Mouse (Mus musculus) forebrain, postnatal 0 days (tissue): ENCODE measurements at regions not wholly inside any gene's neighbourhood (a gene's known extent, or its start where the extent isn't known, plus 50 kb on each side); places are given as distances from the start of the nearest gene placed in this dataset.
A peak's percentile ranks its signal among the peaks of the same experiment; 100 is the strongest.

ENCODE experiments used
- ATAC-seq: fragments of 200-750 bp; cut with Nextera tagmentation; 2 replicates; pipeline ENCODE4 v1.8.0; 2017; ENCODE audit warnings: mild to moderate bottlenecking, moderate library complexity
- DNase-seq: peaks from one replicate; pipeline ENCODE4 v3.0.0-alpha.2; 2015
- H3K27ac ChIP-seq: fragments of 300-500 bp; sonication (generic); 2 replicates; pipeline ENCODE4 v1.5.1; 2014; ENCODE audit warnings: low read depth, mild to moderate bottlenecking, antibody characterized with exemption, low read length, moderate library complexity, mixed read lengths
- H3K27me3 ChIP-seq: fragments of 300-500 bp; sonication (generic); 2 replicates; pipeline ENCODE4 v1.6.1; 2014; ENCODE audit warnings: mild to moderate bottlenecking, low read length, mixed read lengths; ENCODE audit not compliant: insufficient read depth
- H3K36me3 ChIP-seq: fragments of 300-500 bp; sonication (generic); 2 replicates; pipeline ENCODE4 v1.6.1; 2014; ENCODE audit warnings: mild to moderate bottlenecking, moderate library complexity; ENCODE audit not compliant: insufficient read depth
- H3K4me1 ChIP-seq: fragments of 300-500 bp; sonication (generic); 2 replicates; pipeline ENCODE4 v1.6.1; 2014; ENCODE audit warnings: antibody characterized with exemption; ENCODE audit not compliant: insufficient read depth
- H3K4me2 ChIP-seq: fragments of 300-500 bp; sonication (generic); 2 replicates; pipeline ENCODE4 v1.6.1; 2014; ENCODE audit warnings: low read depth, mild to moderate bottlenecking, moderate library complexity
- H3K4me3 ChIP-seq: fragments of 300-500 bp; sonication (generic); 2 replicates; pipeline ENCODE4 v1.5.1; 2014; ENCODE audit warnings: low read depth, low read length, mixed read lengths
- H3K9ac ChIP-seq: fragments of 300-500 bp; sonication (generic); 2 replicates; pipeline ENCODE4 v1.6.1; 2014; ENCODE audit warnings: mild to moderate bottlenecking
- H3K9me3 ChIP-seq: fragments of 300-500 bp; sonication (generic); 2 replicates; pipeline ENCODE4 v1.6.1; 2016; ENCODE audit warnings: low read length
- CTCF ChIP-seq: sonication (generic); IDR thresholded peaks from 2 replicates; pipeline ENCODE4 v1.5.1; 2016; ENCODE audit warnings: antibody characterized with exemption, control low read depth, low read depth
- WGBS: fragments of 180-500 bp; shearing (Covaris S2); extraction: QIAGEN DNeasy Blood & Tissue Kit; methylation state at CpG from one replicate; pipeline ENCODE4 v1.1.7; 2014; 5-methylcytosine and 5-hydroxymethylcytosine counted together

GRCm38 (mm10) chr2:50627501-50627900 is 330.9 kb upstream of the Mmadhc start:
- H3K4me2 ChIP-seq, result no peak overlapping the region
- no peaks in the 10 kb centered on the region for H3K9me3 ChIP-seq
- no peak overlapping the region for H3K27ac ChIP-seq
- H3K9ac ChIP-seq, result no peak overlapping the region
- H3K4me1 ChIP-seq, result no peaks in the 10 kb centered on the region
- no peaks in the 10 kb centered on the region for H3K27me3 ChIP-seq
- no peak for DNase-seq
- no peaks in the 10 kb centered on the region for H3K36me3 ChIP-seq
- 90% methylated on average over 2 of the region's 2 CpGs for WGBS
- ATAC-seq, result no peak
- no peak for TF ChIP-seq CTCF
- H3K4me3 ChIP-seq, result no peak overlapping the region

DNA sequence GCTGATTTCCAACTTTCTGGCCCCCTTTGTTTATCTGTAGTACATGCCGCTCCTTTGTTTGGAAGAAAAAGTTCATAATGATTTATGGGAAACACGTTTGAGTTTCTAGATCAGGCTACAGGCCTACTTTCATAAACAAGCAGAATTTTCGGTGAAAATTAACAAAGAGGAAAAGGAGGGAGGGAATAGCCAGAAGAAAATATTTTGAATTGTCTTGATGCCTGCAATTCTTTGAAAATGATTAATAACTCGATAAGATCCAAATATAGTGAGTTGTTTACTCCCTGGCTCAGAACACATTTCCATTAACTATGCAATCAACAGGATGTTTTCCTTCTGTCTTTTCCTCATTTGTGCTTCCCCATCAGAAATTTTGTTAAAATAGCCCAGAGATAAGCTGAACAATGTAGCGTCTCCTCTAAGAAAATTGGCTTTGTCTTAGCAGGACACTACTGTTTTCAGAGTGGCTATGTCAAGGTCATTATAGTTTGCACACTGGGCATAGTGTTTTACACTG is 328.7 kb upstream of the Mmadhc start:
- Histone ChIP-seq H3K9ac (no peak overlapping the region), H3K27me3 (no peaks in the 10 kb centered on the region), H3K27ac (no peak overlapping the region), H3K4me2 (no peak overlapping the region), H3K4me3 (no peak overlapping the region), H3K36me3 (no peaks in the 10 kb centered on the region), H3K4me1 (no peaks in the 10 kb centered on the region), H3K9me3 (no peaks in the 10 kb centered on the region)
- no peak for ATAC-seq
- 87% methylated on average over 5 of the region's 5 CpGs for WGBS
- DNase-seq, result no peak
- TF ChIP-seq CTCF, result no peak

GRCm38 (mm10) chr2:50609086-50609485 is 312.5 kb upstream of the Mmadhc start:
- no peak for DNase-seq
- Histone ChIP-seq H3K36me3 (no peaks in the 10 kb centered on the region), H3K4me1 (no peaks in the 10 kb centered on the region), H3K4me3 (no peak overlapping the region), H3K9me3 (no peaks in the 10 kb centered on the region), H3K27ac (no peak overlapping the region), H3K9ac (no peak overlapping the region), H3K27me3 (no peaks in the 10 kb centered on the region), H3K4me2 (no peak overlapping the region)
- WGBS, result 59% methylated on average over 1 of the region's 1 CpGs
- no peak for ATAC-seq
- peak; percentile 23; the same call in 1 of the 2 replicates for TF ChIP-seq CTCF

GRCm38 (mm10) chr2:50589195-50589594 is 292.6 kb upstream of the Mmadhc start:
- Histone ChIP-seq H3K27ac (no peak overlapping the region), H3K9me3 (no peaks in the 10 kb centered on the region), H3K4me2 (no peak overlapping the region), H3K27me3 (no peaks in the 10 kb centered on the region), H3K36me3 (no peaks in the 10 kb centered on the region), H3K4me3 (no peak overlapping the region), H3K9ac (no peak overlapping the region), H3K4me1 (no peaks in the 10 kb centered on the region)
- 17% methylated on average over 6 of the region's 6 CpGs for WGBS
- ATAC-seq (peak; percentile 56), DNase-seq (peak; percentile 22)
- no peak for TF ChIP-seq CTCF

GRCm38 (mm10) chr2:50588652-50589051 is 292.1 kb upstream of the Mmadhc start:
- WGBS, result 60% methylated on average over 6 of the region's 6 CpGs
- Histone ChIP-seq H3K9ac (no peak overlapping the region), H3K4me3 (no peak overlapping the region), H3K4me1 (no peaks in the 10 kb centered on the region), H3K9me3 (no peaks in the 10 kb centered on the region), H3K27me3 (no peaks in the 10 kb centered on the region), H3K4me2 (no peak overlapping the region), H3K27ac (no peak overlapping the region), H3K36me3 (no peaks in the 10 kb centered on the region)
- no peak for TF ChIP-seq CTCF
- ATAC-seq (no peak), DNase-seq (no peak)

GRCm38 (mm10) chr2:50586321-50587050 is 289.9 kb upstream of the Mmadhc start:
- H3K36me3 ChIP-seq, result no peaks in the 10 kb centered on the region
- H3K4me3 ChIP-seq, result no peak overlapping the region
- no peak for DNase-seq
- 26% methylated on average over 6 of the region's 6 CpGs for WGBS
- no peaks in the 10 kb centered on the region for H3K27me3 ChIP-seq
- ATAC-seq, result no peak
- no peak overlapping the region for H3K27ac ChIP-seq
- no peaks in the 10 kb centered on the region for H3K4me1 ChIP-seq
- H3K4me2 ChIP-seq, result no peak overlapping the region
- H3K9ac ChIP-seq, result no peak overlapping the region
- no peak for TF ChIP-seq CTCF
- H3K9me3 ChIP-seq, result no peaks in the 10 kb centered on the region

GRCm38 (mm10) chr2:50579620-50580019 is 283.0 kb upstream of the Mmadhc start:
- Histone ChIP-seq H3K9me3 (no peaks in the 10 kb centered on the region), H3K36me3 (no peaks in the 10 kb centered on the region), H3K27ac (no peak overlapping the region), H3K27me3 (no peaks in the 10 kb centered on the region), H3K4me2 (no peak overlapping the region), H3K4me1 (no peaks in the 10 kb centered on the region), H3K4me3 (no peak overlapping the region), H3K9ac (no peak overlapping the region)
- ATAC-seq (no peak), DNase-seq (no peak)
- no peak for TF ChIP-seq CTCF
- 36% methylated on average over 2 of the region's 2 CpGs for WGBS
